Mouse (Mus musculus): Measurements from ENCODE around the gene 1810010H24Rik.
"Not testable (repeated sequence)": the region's sequence is repeated elsewhere in the genome, so short reads cannot be mapped to it uniquely, and the experiment has no call there.

The 1810010H24Rik gene

DNA sequence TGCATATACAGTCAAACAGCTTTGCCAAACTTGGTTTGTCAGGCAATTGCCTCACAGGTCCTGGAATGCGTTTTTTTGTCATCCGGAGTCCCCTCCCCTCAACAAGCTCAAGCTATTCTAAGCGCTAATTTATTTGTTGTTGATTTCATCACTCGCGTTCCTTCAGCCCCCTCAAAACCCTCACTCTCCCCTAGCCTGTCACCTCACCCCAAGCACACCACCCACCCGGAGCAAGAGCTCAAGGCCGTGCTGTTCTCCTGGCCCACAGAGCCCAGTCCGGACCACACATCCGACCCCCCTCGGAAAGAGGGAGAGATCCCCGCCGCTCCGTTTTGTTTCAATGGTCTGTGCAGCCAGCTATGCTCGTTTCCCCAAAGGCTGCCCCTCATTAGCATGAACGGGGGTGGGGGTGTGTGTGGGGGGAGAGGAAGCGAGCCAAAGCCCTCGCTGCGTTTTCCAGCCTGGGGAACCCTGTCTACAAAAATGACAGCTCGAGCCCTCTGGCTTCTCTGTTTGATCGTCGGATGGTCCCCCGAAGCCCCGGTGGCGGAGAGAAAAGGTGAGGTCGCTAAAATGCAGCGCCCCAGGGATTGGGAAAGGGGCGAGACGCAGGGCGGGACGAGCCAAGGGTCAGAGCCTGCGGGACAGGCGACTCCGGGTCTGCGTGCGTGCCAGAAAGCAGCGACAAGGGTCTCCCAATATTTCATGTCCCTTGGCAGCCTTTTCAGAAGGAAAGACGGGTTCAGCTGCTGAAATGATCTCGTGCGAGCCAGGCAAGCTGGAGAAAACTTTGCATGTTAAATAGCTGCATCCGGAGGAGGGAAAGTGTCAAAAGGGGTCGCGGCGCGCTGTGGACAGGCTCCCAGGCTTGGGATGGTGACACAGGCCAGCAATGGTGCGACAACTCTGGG, at the start of gene 1810010H24Rik:
TSS of gene 1810010H24Rik (plus strand) at position 271 of the 911 bp plus-strand sequence.
- DNase-seq (ENCODE audit: low spot score) = peak; percentile 40

DNA sequence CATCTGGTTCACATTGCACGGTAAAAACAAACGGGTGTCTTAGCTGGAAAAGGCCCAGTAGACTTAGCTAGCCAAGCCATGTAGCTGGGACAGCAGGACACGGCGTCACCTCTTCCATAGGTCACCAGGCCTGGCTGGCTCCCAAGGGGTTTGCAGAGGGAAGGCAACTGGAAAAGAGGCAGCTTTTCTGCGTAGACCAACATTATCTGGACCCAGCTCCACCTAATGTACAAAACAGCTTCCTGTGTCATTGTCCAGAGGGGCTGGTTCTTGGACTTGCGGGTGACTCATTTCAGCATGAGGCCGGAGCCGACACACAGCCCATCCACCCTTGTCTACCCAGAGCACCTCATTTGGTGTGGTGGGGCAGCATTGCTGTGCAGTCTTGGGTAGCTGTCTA, 49.3 kb upstream of the 1810010H24Rik start:
- DNase-seq (ENCODE audit: low spot score) = peak; percentile 65

DNA sequence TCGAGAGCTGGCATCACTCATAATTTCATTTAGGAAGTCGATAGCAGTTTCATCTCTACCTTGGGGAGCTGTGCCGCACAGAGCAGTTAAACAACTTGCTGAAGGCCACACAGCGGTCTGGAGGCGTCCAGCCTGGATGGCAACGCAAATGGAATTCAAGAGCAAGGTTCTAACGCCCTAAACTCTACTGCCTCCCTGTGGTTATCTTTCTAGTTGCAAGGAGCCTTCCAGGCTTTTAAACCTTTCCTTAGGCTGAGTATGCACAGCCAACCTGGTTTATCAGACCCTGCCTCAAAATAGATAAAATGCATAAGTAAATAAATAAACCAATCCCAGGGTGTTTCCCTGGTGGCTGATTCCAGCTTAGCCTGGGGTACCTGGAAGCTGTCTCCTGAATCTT, 45.0 kb upstream of the 1810010H24Rik start:
- DNase-seq (ENCODE audit: low spot score) = peak; percentile 83

DNA sequence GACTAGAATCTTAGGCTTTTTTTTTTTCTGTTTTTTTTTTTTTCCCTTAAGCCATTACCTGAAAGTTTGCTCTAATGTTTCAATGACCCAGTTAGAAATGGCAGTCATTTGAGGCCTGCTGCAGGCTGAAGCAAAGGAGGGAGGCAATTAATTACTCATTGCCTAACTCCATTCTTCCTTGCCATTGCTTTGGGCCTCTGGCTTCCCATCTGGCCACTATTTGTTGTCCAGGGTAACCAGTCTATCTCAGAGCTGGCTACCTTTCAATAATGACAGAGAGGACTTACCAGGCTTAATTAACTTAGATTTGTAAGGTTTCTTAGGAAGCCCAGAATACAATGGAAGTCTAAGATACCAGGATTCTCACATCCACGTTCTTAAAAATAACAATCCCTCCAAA, 43.7 kb upstream of the 1810010H24Rik start:
- no peak for DNase-seq (ENCODE audit: low spot score)

DNA sequence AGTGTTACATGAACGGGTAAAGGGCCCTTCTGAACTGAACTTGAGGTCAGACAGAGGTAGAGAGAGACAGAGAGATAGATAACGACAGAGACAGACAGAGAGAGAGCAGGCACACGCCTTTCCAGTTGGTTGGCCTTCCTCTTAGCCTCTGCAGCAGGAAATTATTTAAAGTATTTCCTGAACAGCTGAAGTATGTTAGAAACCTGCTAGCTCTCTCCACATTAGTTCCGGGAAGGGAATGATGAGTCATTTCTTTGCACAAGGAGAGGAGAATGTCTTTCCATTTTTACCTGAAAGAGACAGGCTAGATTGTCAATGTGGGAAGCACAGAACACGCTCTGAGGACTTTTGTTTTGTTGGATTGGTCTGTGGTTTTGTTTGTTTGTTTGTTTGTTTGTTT, 43.1 kb upstream of the 1810010H24Rik start:
- DNase-seq (ENCODE audit: low spot score) = no peak

DNA sequence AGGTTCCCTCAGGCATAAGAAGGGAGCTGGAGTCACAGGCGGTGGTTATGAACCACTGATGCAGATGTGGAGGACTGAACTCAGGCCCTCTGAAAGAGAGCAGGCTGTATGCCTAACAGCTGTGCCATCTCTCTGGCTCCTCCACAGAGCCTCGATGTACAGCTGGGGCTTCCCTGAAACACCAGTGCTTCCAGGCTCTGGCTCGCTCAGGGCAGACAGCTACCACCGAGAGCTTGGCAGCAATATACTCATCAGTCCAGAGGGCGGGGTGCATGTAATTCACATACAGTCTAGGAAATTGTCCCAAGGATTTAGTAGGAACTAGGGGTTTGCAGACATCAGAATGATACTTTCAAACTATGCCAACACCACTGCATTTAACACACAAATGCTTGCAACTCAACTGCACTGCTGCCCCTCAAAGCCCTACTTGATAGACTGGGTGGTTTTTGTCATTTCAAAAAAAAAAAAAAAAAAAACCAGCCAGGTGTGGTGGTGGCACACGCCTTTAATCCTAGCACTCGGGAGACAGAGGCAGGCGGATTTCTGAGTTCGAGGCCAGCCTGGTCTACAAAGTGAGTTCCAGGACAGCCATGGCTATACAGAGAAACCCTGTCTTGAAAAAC, 39.4 kb upstream of the 1810010H24Rik start:
- not testable (repeated sequence) for DNase-seq (ENCODE audit: low spot score)

DNA sequence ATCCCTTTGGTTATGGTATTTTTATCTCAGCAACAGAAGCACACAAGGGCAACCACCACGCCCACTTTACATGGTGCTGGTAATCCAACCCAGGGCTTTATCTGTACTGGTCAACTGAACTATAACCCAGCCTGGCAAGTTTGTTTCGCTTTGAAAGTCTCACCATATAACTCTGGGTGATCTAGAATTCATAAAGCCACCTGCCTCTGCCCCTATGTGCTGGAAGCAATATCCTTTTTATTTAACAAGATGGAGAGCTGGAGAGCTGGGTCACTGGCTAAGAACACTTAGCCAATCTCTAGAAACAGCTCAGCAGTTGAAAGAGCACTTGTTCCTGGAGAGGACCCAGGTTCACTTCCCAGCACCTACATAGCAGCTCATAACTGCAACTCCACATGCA, 38.1 kb upstream of the 1810010H24Rik start:
- no peak for DNase-seq (ENCODE audit: low spot score)

DNA sequence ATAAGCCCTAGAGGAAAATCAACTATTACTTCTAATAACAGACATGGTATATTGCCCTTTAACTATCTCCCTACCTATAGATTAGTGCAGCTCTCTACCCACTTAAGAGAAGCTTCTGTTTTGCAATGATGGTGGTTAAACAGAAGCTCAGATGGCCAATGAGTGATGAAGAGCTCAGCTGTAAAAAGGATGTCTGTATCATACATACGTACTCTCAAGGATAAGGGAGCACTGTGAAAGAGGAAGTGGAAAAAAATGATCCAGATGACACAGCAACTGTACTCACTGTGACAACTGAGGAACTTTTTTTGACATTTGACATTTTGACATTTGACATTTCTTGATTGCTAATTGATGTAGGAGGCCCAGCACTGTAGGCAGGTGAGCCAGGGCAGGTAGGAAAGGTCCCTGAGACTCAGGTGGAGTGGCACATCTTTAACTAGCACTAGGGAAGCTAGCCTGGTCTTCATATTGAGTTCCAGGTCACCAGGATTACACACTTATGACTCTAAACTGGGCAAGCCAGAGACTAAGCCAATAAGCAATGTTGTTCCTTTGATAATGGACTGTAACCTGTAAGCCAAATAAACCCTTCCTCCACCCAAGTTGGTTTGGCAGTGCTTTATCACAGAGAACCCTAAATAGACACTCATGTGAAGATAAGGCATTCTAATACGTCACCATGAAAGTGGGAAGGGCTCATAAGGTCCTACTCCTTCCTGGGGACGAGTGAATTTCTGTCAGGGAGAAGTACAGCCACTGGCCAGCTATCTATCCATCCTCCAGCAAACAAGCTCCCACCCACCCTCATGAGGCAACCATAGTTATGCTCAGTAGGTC, 31.0 kb upstream of the 1810010H24Rik start:
- DNase-seq (ENCODE audit: low spot score) = no peak

DNA sequence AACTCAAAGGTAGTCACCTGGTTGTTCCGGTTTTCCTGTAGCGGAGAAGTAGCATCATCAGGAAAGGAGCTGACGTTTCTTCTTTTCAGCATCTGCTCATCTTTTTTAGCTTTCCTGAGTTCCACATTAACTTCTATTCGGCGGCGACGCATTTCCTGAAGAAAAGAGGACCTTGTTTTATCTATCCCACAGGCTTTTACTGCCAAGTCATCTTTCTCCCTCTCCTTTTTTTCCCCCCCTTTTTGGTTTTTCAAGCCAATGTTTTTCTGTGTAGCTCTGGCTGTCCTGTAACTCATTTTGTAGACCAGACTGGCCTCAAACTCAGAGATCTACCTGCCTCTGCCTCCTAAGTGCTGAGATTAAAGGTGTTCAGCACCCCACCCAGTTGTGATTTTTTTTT, 29.0 kb upstream of the 1810010H24Rik start:
- DNase-seq (ENCODE audit: low spot score) = not testable (repeated sequence)

DNA sequence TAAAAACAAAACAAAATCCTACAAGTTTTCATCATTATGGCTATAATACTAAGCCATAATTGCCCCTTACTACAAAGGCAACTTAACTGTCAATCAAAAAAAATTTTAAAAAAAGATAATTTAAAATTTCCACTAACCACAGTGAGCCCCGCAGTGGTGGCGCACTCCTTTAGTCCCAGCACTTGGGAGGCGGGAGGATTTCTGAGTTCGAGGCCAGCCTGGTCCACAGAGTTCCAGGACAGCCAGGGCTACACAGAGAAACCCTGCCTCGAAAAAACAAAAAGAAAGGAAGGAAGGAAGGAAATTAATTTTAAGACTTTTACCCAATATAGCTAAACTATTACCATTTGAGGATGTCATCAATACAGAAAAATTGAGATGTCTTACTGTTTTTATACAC, 27.5 kb upstream of the 1810010H24Rik start:
- DNase-seq (ENCODE audit: low spot score) = no peak

DNA sequence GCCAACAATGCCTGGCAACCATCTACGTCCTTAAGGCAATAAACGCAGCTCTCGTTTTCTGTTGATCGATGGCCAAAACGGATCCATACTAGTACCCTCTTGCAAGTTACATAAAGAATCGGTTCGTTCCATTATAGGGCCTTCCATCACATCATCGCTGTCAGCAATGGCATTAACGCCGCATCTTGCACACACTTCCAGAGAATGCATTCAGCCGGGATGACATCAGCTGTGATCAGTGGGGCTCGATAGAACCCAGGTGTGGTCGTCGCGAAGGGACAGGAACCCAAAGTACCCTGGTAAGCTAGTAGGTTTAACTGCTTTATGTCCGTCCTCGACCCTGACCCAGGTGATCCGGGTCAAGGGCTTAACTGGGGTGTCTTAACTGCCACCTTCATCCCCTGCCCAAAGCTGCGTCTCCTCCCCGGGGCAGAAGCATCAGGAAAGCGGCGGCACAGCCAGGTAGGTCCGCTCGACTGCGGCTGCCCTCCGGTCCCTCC, 26.8 kb upstream of the 1810010H24Rik start:
- DNase-seq (ENCODE audit: low spot score) = no peak

DNA sequence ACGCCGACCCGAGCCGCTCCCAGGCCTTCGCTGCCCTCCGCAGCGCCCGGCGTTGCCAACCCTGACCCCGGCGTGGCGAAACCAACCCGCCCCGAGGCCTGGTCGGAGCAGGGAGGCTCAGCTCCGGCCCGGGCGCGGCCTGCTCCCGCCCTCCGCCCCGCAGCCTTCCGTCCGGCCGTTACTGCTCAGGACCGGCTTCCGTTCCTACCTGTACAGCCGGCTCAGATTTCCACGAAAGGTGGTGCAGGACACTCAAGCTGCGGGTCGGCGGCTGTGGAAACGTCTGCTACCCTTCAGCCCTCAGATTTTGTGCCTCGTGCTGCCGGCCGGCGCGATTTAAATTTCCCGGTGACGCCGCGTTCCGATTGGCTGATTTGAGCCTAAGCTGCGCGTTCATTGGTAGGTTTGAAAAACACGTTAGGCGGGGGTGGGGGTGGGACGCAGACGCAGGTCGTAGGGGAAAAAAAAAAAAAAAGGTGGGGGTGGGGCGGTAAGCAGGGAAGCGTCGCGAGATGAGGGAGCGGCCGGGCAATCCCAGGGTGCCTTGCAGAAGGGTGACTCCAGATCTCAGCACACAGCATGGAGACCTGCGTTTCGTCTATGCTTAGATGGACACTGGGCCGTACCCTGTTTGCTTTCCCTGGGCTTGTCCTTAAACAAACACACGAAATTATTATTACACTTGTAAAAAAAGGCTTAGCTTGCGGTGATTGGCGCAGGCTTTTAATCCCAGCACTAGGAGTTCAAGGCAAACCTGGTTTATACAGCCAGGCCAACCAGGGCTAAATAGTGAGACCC, 26.1 kb upstream of the 1810010H24Rik start, which contains the start of gene Kpna2:
TSS of gene Kpna2 (minus strand) at position 391 of the 798 bp plus-strand sequence.
- DNase-seq (ENCODE audit: low spot score) = peak; percentile 93

DNA sequence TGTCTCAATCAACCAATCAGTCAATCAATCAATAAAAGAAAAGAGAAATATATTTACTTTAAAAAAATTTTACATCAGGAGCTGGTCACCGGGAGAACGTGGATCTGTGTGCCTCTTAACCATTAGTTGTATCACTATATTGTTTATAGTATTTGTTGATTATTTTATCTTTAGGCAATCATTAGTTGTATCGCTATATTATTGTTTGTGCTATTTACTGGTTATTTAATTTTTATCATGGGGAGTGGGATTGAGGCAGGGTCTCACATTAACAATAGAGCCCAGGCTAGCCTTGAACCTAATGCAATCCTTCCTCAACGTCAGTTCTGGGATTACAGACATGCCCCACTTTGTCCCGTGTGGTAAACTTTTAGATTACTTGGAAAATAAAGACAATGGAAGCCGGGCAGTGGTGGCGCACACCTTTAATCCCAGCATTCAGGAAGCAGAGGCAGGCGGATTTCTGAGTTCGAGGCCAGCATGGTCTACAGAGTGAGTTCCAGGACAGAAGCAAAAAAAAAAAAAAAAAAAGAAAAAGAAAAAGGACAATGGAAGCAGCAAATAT, 25.4 kb upstream of the 1810010H24Rik start:
- no peak for DNase-seq (ENCODE audit: low spot score)

DNA sequence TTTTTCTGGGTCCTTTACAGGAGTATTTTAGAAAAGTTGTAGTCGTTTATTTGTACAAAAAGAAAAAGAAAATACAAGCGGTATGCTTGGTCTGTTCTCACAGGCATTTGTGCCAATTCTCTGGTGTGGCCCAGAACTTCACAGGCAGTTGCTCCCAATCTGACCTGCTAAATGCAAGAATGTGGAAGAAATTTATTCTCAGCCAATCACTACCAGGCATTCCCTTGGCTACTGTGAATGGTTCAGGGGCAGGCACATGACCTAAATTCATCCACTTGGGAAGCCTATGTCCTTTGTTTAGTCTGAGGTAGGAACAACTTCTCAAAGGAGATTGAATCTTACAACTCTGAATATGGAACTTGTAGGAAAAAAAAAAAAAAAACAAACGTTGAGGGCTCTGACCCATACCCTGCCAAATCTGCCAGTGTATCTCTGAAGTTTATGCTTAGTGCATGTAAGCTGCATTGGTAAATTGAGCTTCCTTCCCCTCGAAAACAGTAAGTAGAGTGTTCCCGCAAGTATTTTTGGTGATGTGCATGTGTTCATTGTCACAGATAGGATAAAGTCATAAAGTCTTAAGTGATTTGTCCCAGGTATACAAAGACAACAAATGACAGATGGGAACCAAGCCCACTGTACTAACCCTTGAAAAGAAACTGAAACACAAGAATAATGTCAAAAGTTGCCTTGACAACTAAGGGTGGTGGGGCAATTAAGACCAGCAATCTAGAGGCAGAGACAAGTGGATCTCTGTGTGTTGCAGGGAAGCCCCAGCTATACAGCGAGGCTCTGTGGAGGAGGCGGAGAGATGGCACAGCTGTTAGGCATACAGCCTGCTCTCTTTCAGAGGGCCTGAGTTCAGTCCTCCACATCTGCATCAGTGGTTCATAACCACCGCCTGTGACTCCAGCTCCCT, 23.5 kb upstream of the 1810010H24Rik start:
- DNase-seq (ENCODE audit: low spot score) = no peak

DNA sequence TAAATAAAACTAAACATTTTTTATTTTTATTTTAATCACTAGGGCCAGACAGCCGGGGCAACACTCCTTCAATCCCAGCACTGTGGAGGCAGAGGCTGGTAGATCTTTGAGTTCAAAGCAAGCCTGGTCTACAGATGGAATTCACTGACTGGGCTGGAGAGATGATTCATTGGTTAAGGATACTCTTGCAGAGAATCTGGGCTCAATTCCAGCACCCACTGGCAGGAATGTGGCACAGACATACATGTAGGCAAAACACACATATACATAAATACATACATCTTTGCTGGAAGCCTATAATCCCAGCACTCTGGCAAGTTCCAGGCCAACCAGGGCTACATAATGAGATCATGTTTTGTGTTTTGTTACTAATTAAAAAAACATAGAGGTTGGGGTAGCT, 19.9 kb upstream of the 1810010H24Rik start:
- no peak for DNase-seq (ENCODE audit: low spot score)

DNA sequence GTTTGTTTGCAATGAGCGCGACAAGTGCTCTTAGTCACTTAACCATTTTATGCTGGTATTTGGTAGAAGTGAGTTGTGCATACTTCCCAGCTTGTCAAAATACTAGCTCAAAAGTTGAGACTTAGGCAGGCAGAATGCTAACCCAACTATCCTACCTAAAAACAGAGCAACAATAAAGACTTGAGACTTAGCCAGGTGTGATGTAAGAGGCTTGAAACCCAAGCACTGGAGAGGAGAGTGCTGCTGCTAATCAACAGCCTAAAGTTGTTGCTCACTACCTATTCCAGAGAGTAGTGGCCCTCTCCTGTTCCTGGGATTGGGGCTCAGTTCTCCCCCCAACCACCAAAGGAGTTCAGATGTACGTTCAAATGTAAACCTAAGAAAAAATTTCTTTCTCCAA, 15.0 kb upstream of the 1810010H24Rik start:
- DNase-seq (ENCODE audit: low spot score) = no peak

DNA sequence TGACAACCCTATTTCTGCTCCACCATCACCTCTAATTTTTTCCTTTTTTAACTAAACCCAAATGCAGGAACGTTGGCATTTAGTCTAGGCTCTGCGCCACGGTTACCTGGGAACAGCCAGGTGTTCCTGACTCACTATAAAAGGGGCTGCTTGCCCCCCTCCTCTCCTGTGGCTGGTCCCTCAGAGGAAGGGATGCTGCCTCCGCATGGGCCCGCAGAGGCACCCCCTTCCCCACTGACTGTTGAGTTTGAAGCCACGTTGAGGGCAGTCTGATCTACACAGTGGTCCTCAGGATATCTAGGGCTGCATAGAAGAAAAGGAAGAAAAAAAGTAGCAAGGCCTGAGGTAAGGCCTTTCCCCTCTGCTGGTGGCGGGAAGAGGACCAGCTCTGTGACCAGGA, 14.3 kb upstream of the 1810010H24Rik start:
- DNase-seq (ENCODE audit: low spot score) = no peak

DNA sequence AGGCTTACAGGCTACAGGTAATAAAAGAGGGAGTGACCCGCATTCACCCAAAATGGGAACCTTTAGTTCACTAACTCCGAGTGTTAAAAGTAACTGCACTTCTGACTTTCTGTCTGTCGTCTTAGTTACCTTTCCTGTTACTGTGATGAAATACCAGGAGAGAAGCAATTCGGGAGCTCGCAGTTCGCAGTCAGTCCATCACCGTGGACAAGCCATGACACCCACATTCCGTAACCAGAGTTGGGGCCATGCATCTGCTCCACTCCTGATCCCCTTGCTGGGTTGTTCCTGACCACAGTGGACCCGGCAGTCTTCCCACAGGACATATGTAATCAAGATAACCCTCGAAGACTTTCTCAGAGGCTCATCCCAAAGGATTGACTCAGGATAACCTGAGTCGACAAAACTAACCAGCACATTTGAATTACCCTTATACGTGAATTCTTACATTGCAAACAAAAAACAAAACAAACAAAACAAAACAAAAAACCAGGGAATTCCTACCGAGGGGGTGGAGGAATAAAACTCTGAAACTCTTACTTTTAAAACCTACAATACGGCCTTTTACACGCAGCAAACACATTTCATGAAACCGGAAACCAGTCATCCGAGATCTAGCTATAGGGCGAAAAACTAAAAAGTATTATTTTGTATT, 13.7 kb upstream of the 1810010H24Rik start:
- DNase-seq (ENCODE audit: low spot score) = no peak

DNA sequence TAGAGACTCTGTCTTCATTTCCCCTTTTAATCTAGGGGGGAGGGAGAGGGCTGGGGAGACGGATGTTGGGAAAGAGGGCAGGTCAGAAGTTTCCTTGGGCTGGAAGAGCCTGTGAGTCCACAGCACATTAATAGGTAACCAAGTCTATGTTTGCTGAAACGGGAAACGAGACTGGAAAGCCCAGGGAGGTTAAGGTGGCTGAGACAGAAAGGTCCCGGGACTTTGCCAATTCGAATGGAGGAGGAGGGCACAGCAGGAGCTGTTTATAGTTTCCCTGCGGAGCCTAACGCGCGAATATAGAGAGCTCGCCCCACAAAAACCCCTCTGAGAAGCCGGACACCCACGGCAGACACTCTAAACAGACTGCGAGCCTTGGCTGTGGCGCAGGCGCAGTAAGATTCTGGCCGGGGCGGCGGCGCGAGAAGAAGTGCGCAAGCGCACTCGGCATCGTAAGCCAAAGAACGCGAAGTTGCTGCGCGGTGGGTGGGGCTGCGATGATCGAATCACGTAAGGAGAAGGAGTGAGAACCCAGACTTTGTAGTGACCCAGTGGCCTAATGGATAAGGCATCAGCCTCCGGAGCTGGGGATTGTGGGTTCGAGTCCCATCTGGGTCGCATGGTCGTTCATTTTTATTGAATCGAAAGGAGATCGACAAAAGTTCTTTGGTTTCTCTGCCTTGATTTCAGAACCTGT, 13.0 kb upstream of the 1810010H24Rik start:
- DNase-seq (ENCODE audit: low spot score) = peak; percentile 98
